Mouse (Mus musculus): ENCODE measurements around the gene Kcnn3.

GRCm38 (mm10) chr3:89554587-89554986 is 34.6 kb downstream of the Kcnn3 start:
- TF ChIP-seq GATA1 (IDR thresholded peaks at IDR 0.05; ENCODE audit: borderline replicate concordance, low read length) (no peak), FLI1 (IDR thresholded peaks at IDR 0.05; ENCODE audit: low read length) (no peak)

All from megakaryocyte, embryonic 14.5 days (primary cell).